Mouse (Mus musculus): ENCODE measurements around the gene Acsf3.

DNA sequence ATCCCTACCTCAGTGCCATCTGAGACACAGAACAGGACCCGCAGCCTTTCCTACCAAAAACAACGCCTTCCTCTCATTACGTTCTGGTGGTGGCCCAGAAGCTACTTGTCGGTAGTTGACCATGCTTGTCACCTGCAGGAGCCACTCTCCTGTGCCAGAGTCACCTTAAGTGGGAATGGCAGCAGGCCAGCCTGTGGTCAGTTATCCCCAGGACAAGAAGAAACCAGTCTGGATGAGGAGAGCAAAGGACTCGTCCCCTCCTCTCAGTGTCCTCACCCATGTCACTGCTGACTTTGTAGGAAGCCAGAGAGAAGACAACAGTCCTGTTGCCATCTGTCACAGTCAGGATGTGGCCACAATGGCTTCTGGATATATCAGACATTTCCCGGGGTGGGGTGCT is 41.7 kb downstream of the Acsf3 start:
- TF ChIP-seq CTCF (IDR thresholded peaks at IDR 0.05; ENCODE audit: control insufficient read depth, insufficient read depth, insufficient replicate concordance, low read depth, low read length) (no peak), POLR2A (IDR thresholded peaks at IDR 0.05; ENCODE audit: control insufficient read depth, low read depth, low read length) (no peak)

All from testis, adult 2 months (tissue).